Mouse (Mus musculus) hindbrain, postnatal 0 days (tissue): ENCODE measurements around the gene Tenm2. TPM values are rescaled to one million over a fixed set of nuclear protein-coding genes. Genes with fewer than 3 reads are reported as not detected.

Experiments
- ATAC-seq: fragments of 200-750 bp; cut with Nextera tagmentation; 2 replicates; pipeline ENCODE4 v1.8.0; 2017; ENCODE audit warnings: mild to moderate bottlenecking, moderate TSS enrichment, moderate library complexity
- DNase-seq: peaks from one replicate; pipeline ENCODE4 v3.0.0-alpha.2; 2015; ENCODE audit warnings: low spot score
- H3K27ac ChIP-seq: fragments of 300-500 bp; sonication (generic); 2 replicates; pipeline ENCODE4 v1.5.1; 2014; ENCODE audit warnings: mild to moderate bottlenecking
- H3K27me3 ChIP-seq: fragments of 300-500 bp; sonication (generic); 2 replicates; pipeline ENCODE4 v1.6.1; 2014; ENCODE audit warnings: low read length, mixed read lengths; ENCODE audit not compliant: insufficient read depth
- H3K36me3 ChIP-seq: fragments of 300-500 bp; sonication (generic); 2 replicates; pipeline ENCODE4 v1.6.1; 2014; ENCODE audit warnings: low read length, mixed read lengths; ENCODE audit not compliant: insufficient read depth
- H3K4me1 ChIP-seq: fragments of 300-500 bp; sonication (generic); 2 replicates; pipeline ENCODE4 v1.6.1; 2014; ENCODE audit warnings: antibody characterized with exemption, low read length, mixed read lengths; ENCODE audit not compliant: insufficient read depth
- H3K4me2 ChIP-seq: fragments of 300-500 bp; sonication (generic); 2 replicates; pipeline ENCODE4 v1.6.1; 2014; ENCODE audit warnings: low read depth, mild to moderate bottlenecking, low read length, moderate library complexity, mixed read lengths
- H3K4me3 ChIP-seq: fragments of 300-500 bp; sonication (generic); 2 replicates; pipeline ENCODE4 v1.5.1; 2014; ENCODE audit warnings: low read length
- H3K9ac ChIP-seq: fragments of 300-500 bp; sonication (generic); replicated peaks from 2 replicates; pipeline ENCODE4 v1.6.1; 2014; ENCODE audit warnings: mild to moderate bottlenecking, low read length, moderate library complexity, mixed read lengths
- H3K9me3 ChIP-seq: fragments of 300-500 bp; sonication (generic); 2 replicates; pipeline ENCODE4 v1.6.1; 2016; ENCODE audit warnings: low read length, mixed read lengths
- CTCF ChIP-seq: IDR thresholded peaks from 2 replicates; pipeline ENCODE4 v1.5.1; 2016; ENCODE audit warnings: antibody characterized with exemption, control low read depth, low read depth
- WGBS: fragments of 180-500 bp; shearing (Covaris S2); extraction: QIAGEN DNeasy Blood & Tissue Kit; methylation state at CpG from one replicate; pipeline ENCODE4 v1.1.7; 2014; 5-methylcytosine and 5-hydroxymethylcytosine counted together
- polyA plus RNA-seq: library from polyadenylated mRNA; unstranded; fragments of >200 nt; fragmentation: Nextera tagmentation; extraction: Ambion mirVana; gene quantifications from 2 replicates; pipeline ENCODE4 v1.2.1, GENCODE M21; 2015
- total RNA-seq: library from RNA; depleted of rRNA; stranded (reverse); fragments of >200 nt; gene quantifications from 2 replicates; pipeline ENCODE4 v1.2.3, GENCODE M21; 2014

The Tenm2 gene
- total and polyA plus RNA-seq, 2 experiments from 2014 or later = 30.1 to 78.0 TPM

- Histone ChIP-seq H3K36me3 (no peaks in the 10 kb centered on the region), H3K9me3 (no peaks in the 10 kb centered on the region), H3K4me2 (no peak overlapping the region), H3K9ac (no peak overlapping the region), H3K27ac (no peak overlapping the region), H3K4me1 (no peaks in the 10 kb centered on the region), H3K4me3 (no peak overlapping the region), H3K27me3 (no peaks in the 10 kb centered on the region)
- no peak; the same call in 1 of the 2 replicates for ATAC-seq
- TF ChIP-seq CTCF = peak; percentile 78
- WGBS = 59% methylated on average over 7 of the region's 7 CpGs
- DNase-seq = peak; percentile 61
Measured at GRCm38 (mm10) chr11:36490085-36490484, 745.7 kb downstream of the Tenm2 start.

- Histone ChIP-seq H3K9me3 (no peaks in the 10 kb centered on the region), H3K4me2 (no peak overlapping the region), H3K9ac (no peak overlapping the region), H3K4me3 (no peak overlapping the region), H3K36me3 (no peaks in the 10 kb centered on the region), H3K27me3 (no peaks in the 10 kb centered on the region), H3K4me1 (peaks cover 4% of the 10 kb centered on the region), H3K27ac (no peak overlapping the region)
- ATAC-seq (no peak), DNase-seq (no peak)
- 73% methylated on average over 4 of the region's 4 CpGs for WGBS
- no peak for TF ChIP-seq CTCF
Measured at GRCm38 (mm10) chr11:36488666-36489065, 747.1 kb downstream of the Tenm2 start.

GRCm38 (mm10) chr11:36486092-36486491 lies 749.7 kb downstream of the Tenm2 start:
- Histone ChIP-seq H3K9me3 (no peaks in the 10 kb centered on the region), H3K27me3 (no peaks in the 10 kb centered on the region), H3K36me3 (no peaks in the 10 kb centered on the region), H3K9ac (no peak overlapping the region), H3K4me1 (peaks cover 8% of the 10 kb centered on the region), H3K4me3 (no peak overlapping the region), H3K27ac (no peak overlapping the region), H3K4me2 (no peak overlapping the region)
- no peak for TF ChIP-seq CTCF
- ATAC-seq = no peak
- 79% methylated on average over 12 of the region's 12 CpGs for WGBS
- DNase-seq = no peak

- no peaks in the 10 kb centered on the region for H3K9me3 ChIP-seq
- peaks cover 10% of the 10 kb centered on the region for H3K4me1 ChIP-seq
- ATAC-seq = no peak
- H3K4me3 ChIP-seq = no peak overlapping the region
- no peaks in the 10 kb centered on the region for H3K36me3 ChIP-seq
- no peak overlapping the region for H3K4me2 ChIP-seq
- TF ChIP-seq CTCF = no peak
- 40% methylated on average over 8 of the region's 8 CpGs for WGBS
- peak overlapping the region; percentile 3; the same call in 1 of the 2 replicates for H3K27ac ChIP-seq
- no peaks in the 10 kb centered on the region for H3K27me3 ChIP-seq
- H3K9ac ChIP-seq = no peak overlapping the region
- no peak for DNase-seq
Measured at GRCm38 (mm10) chr11:36484466-36485069, 751.2 kb downstream of the Tenm2 start.

GRCm38 (mm10) chr11:36482136-36482535 lies 753.6 kb downstream of the Tenm2 start:
- Histone ChIP-seq H3K4me1 (peaks cover 10% of the 10 kb centered on the region), H3K4me2 (no peak overlapping the region), H3K9me3 (no peaks in the 10 kb centered on the region), H3K4me3 (no peak overlapping the region), H3K9ac (no peak overlapping the region), H3K36me3 (no peaks in the 10 kb centered on the region), H3K27me3 (no peaks in the 10 kb centered on the region), H3K27ac (no peak overlapping the region)
- ATAC-seq = peak; percentile 49; the same call in 1 of the 2 replicates
- no peak for TF ChIP-seq CTCF
- peak; percentile 47 for DNase-seq
- 32% methylated on average over 8 of the region's 8 CpGs for WGBS

- H3K9me3 ChIP-seq = no peaks in the 10 kb centered on the region
- H3K27me3 ChIP-seq = no peaks in the 10 kb centered on the region
- ATAC-seq (no peak), DNase-seq (no peak)
- H3K4me1 ChIP-seq = peaks cover 10% of the 10 kb centered on the region
- no peaks in the 10 kb centered on the region for H3K36me3 ChIP-seq
- no peak overlapping the region for H3K27ac ChIP-seq
- no peak overlapping the region for H3K4me2 ChIP-seq
- no peak overlapping the region for H3K4me3 ChIP-seq
- H3K9ac ChIP-seq = no peak overlapping the region
- TF ChIP-seq CTCF = no peak
- 31% methylated on average over 7 of the region's 7 CpGs for WGBS
Measured at GRCm38 (mm10) chr11:36481524-36481923, 754.2 kb downstream of the Tenm2 start.

- Histone ChIP-seq H3K4me3 (no peak overlapping the region), H3K9ac (no peak overlapping the region), H3K27ac (no peak overlapping the region), H3K4me2 (no peak overlapping the region), H3K36me3 (no peaks in the 10 kb centered on the region), H3K4me1 (peaks cover 10% of the 10 kb centered on the region), H3K27me3 (no peaks in the 10 kb centered on the region), H3K9me3 (no peaks in the 10 kb centered on the region)
- DNase-seq (no peak), ATAC-seq (no peak)
- 89% methylated on average over 5 of the region's 5 CpGs for WGBS
- no peak for TF ChIP-seq CTCF
Measured at GRCm38 (mm10) chr11:36481086-36481485, 754.7 kb downstream of the Tenm2 start.
